Mouse (Mus musculus): Measurements from ENCODE around the gene Clec4b2. TPM values are rescaled to one million over a fixed set of nuclear protein-coding genes. Genes with fewer than 3 reads are reported as not detected.
"Not testable (repeated sequence)": the region's sequence is repeated elsewhere in the genome, so short reads cannot be mapped to it uniquely, and the experiment has no call there.

The Clec4b2 gene
- polyA plus RNA-seq, 1 experiment from 2014 or later: not detected

- Histone ChIP-seq H3K4me2 (no peak overlapping the region), H3K27ac (ENCODE audit: poor library complexity, severe bottlenecking) (no peak overlapping the region), H3K27me3 (replicated peaks) (no peaks in the 10 kb centered on the region), H3K4me1 (replicated peaks) (no peaks in the 10 kb centered on the region), H3K36me3 (no peaks in the 10 kb centered on the region), H3K9me3 (replicated peaks) (peaks cover 9% of the 10 kb centered on the region), H3K4me3 (no peak overlapping the region), H3K9ac (no peak overlapping the region)
- no peak for ATAC-seq (ENCODE audit: insufficient number of reproducible peaks, low FRiP score)
- WGBS: 65% methylated on average over 2 of the region's 2 CpGs
Measured at GRCm38 (mm10) chr6:123227519-123228166, 55.0 kb downstream of the Clec4b2 start.

GRCm38 (mm10) chr6:123229644-123230043 lies 57.0 kb downstream of the Clec4b2 start, which contains the start of gene Clec4n:
Gene Clec4n (plus strand): TSS chr6:123229843.
- H3K9me3 ChIP-seq (replicated peaks): 0 out of 2 replicates have a peak, but pooled peaks cover 6% of the 10 kb centered on the region
- no peaks in the 10 kb centered on the region for H3K36me3 ChIP-seq
- no peak within 1 kb of the TSS for H3K4me2 ChIP-seq
- H3K9ac ChIP-seq: no peak within 1 kb of the TSS
- H3K4me3 ChIP-seq: no peak within 1 kb of the TSS
- no peaks in the 10 kb centered on the region for H3K4me1 ChIP-seq (replicated peaks)
- no peak for ATAC-seq (ENCODE audit: insufficient number of reproducible peaks, low FRiP score)
- H3K27me3 ChIP-seq (replicated peaks): no peaks in the 10 kb centered on the region
- WGBS: 59% methylated on average over 3 of the region's 3 CpGs
- H3K27ac ChIP-seq (ENCODE audit: poor library complexity, severe bottlenecking): no peak within 1 kb of the TSS

- no peak for ATAC-seq (ENCODE audit: insufficient number of reproducible peaks, low FRiP score)
- H3K4me2 ChIP-seq: no peak overlapping the region
- no peak overlapping the region for H3K9ac ChIP-seq
- no peaks in the 10 kb centered on the region for H3K27me3 ChIP-seq (replicated peaks)
- H3K27ac ChIP-seq (ENCODE audit: poor library complexity, severe bottlenecking): no peak overlapping the region
- WGBS: 56% methylated on average over 2 of the region's 2 CpGs
- no peaks in the 10 kb centered on the region for H3K4me1 ChIP-seq (replicated peaks)
- no peaks in the 10 kb centered on the region for H3K36me3 ChIP-seq
- no peak overlapping the region for H3K4me3 ChIP-seq
- H3K9me3 ChIP-seq (replicated peaks): 0 out of 2 replicates have a peak, but pooled peaks cover 6% of the 10 kb centered on the region
Measured at GRCm38 (mm10) chr6:123231149-123231548, 58.5 kb downstream of the Clec4b2 start.

GRCm38 (mm10) chr6:123237582-123237981 lies 64.9 kb downstream of the Clec4b2 start:
- Histone ChIP-seq H3K4me2 (no peak overlapping the region), H3K4me3 (no peak overlapping the region), H3K27me3 (replicated peaks) (no peaks in the 10 kb centered on the region), H3K36me3 (no peaks in the 10 kb centered on the region), H3K9me3 (replicated peaks) (0 out of 2 replicates have a peak, but pooled peaks cover 5% of the 10 kb centered on the region), H3K4me1 (replicated peaks) (no peaks in the 10 kb centered on the region), H3K27ac (ENCODE audit: poor library complexity, severe bottlenecking) (no peak overlapping the region), H3K9ac (no peak overlapping the region)
- ATAC-seq (ENCODE audit: insufficient number of reproducible peaks, low FRiP score): no peak

GRCm38 (mm10) chr6:123244201-123244600 lies 71.5 kb downstream of the Clec4b2 start:
- Histone ChIP-seq H3K9ac (no peak overlapping the region), H3K27ac (ENCODE audit: poor library complexity, severe bottlenecking) (no peak overlapping the region), H3K4me1 (replicated peaks) (no peaks in the 10 kb centered on the region), H3K27me3 (replicated peaks) (no peaks in the 10 kb centered on the region), H3K4me2 (no peak overlapping the region), H3K4me3 (no peak overlapping the region), H3K9me3 (replicated peaks) (no peaks in the 10 kb centered on the region), H3K36me3 (no peaks in the 10 kb centered on the region)
- ATAC-seq (ENCODE audit: insufficient number of reproducible peaks, low FRiP score): no peak
- 75% methylated on average over 5 of the region's 5 CpGs for WGBS

- ATAC-seq (ENCODE audit: insufficient number of reproducible peaks, low FRiP score); H3K4me3 ChIP-seq; H3K4me1 ChIP-seq (replicated peaks); H3K27me3 ChIP-seq (replicated peaks); H3K9ac ChIP-seq; H3K27ac ChIP-seq (ENCODE audit: poor library complexity, severe bottlenecking); H3K36me3 ChIP-seq; H3K4me2 ChIP-seq; H3K9me3 ChIP-seq (replicated peaks): not testable (repeated sequence)
- WGBS: 77% methylated on average over 2 of the region's 2 CpGs
Measured at GRCm38 (mm10) chr6:123248862-123249261, 76.2 kb downstream of the Clec4b2 start.

- no peak overlapping the region for H3K9ac ChIP-seq
- no peaks in the 10 kb centered on the region for H3K36me3 ChIP-seq
- H3K27me3 ChIP-seq (replicated peaks): no peaks in the 10 kb centered on the region
- H3K4me1 ChIP-seq (replicated peaks): no peaks in the 10 kb centered on the region
- peaks cover 6% of the 10 kb centered on the region for H3K9me3 ChIP-seq (replicated peaks)
- no peak overlapping the region for H3K4me3 ChIP-seq
- no peak overlapping the region for H3K4me2 ChIP-seq
- ATAC-seq (ENCODE audit: insufficient number of reproducible peaks, low FRiP score): no peak
- H3K27ac ChIP-seq (ENCODE audit: poor library complexity, severe bottlenecking): no peak overlapping the region
Measured at GRCm38 (mm10) chr6:123252735-123253134, 80.0 kb downstream of the Clec4b2 start.

Other genes starting within 250 kb of the Clec4b2 start
- gene Clec4a3, start 220.4 kb upstream of the Clec4b2 start, polyA plus RNA-seq (2016; fragmentation: Nextera tagmentation; extraction: Ambion mirVana): 0.33 and 0.61 TPM in 2 replicates
- gene Clec4a4, start 182.5 kb upstream of the Clec4b2 start, polyA plus RNA-seq (2016; fragmentation: Nextera tagmentation; extraction: Ambion mirVana): not detected in 2 replicates
- gene Clec4b1, start 122.9 kb upstream of the Clec4b2 start, polyA plus RNA-seq (2016; fragmentation: Nextera tagmentation; extraction: Ambion mirVana): not detected in 2 replicates
- 0.28 and 1.4 TPM in 2 replicates for gene Clec4a2, start 66.5 kb upstream of the Clec4b2 start, polyA plus RNA-seq (2016; fragmentation: Nextera tagmentation; extraction: Ambion mirVana)
- gene Clec4n, start 57.0 kb downstream of the Clec4b2 start, polyA plus RNA-seq (2016; fragmentation: Nextera tagmentation; extraction: Ambion mirVana): 0.20 and 0.22 TPM in 2 replicates
- gene Clec4d, start 89.2 kb downstream of the Clec4b2 start, polyA plus RNA-seq (2016; fragmentation: Nextera tagmentation; extraction: Ambion mirVana): not detected in 2 replicates
- 0.08 TPM in 2 replicates for gene Clec4e, start 117.0 kb downstream of the Clec4b2 start, polyA plus RNA-seq (2016; fragmentation: Nextera tagmentation; extraction: Ambion mirVana)
- not detected in 2 replicates for gene Vmn2r19, start 135.4 kb downstream of the Clec4b2 start, polyA plus RNA-seq (2016; fragmentation: Nextera tagmentation; extraction: Ambion mirVana)
- gene Vmn2r20, start 245.2 kb downstream of the Clec4b2 start, polyA plus RNA-seq (2016; fragmentation: Nextera tagmentation; extraction: Ambion mirVana): not detected in 2 replicates